Mouse (Mus musculus) small intestine, adult 2 months (tissue): ENCODE measurements around the gene Ambra1.

Experiments used
- CTCF ChIP-seq: fragments of 200-500 bp; IDR thresholded peaks from 2 replicates; pipeline ENCODE4 v1.5.1; 2012; ENCODE audit warnings: low read depth, mild to moderate bottlenecking, control low read depth, inconsistent platforms, low read length, moderate library complexity, mixed read lengths; ENCODE audit not compliant: insufficient replicate concordance, insufficient read length; ENCODE audit errors: extremely low read depth
- POLR2A ChIP-seq: fragments of 200-500 bp; IDR thresholded peaks from 2 replicates; pipeline ENCODE4 v1.6.1; 2012; ENCODE audit warnings: low read depth, mild to moderate bottlenecking, control low read depth, inconsistent platforms, low read length, moderate library complexity

DNA sequence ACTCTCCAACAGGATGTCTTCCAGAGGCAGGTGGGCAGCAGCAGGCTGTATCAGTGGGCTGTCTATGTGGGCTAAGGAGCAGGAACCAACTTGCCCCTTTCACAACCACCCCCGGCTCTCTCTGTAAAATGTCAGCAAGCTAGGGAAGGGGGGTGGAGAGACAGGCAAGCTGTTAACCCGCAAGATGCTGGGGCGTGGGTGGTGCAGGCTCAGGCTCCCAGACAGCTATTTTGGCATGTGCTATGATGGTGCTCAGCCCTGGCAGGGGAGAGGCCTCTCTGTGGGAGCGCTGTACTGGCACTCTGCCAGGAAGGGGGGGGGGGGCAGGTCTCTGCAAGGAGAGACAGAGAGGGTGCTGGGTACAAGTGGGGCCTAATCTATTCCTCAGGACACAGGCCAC is 227.2 kb downstream of the Ambra1 start:
- TF ChIP-seq POLR2A (no peak), CTCF (no peak)
